Mouse (Mus musculus): ENCODE results near the gene Macrod1. TPM values are rescaled to one million over a fixed set of nuclear protein-coding genes. Genes with fewer than 3 reads are reported as not detected.

The Macrod1 gene
- polyA plus RNA-seq, 1 experiment from 2014 or later, result 5.3 TPM

Other genes starting within 250 kb of the Macrod1 start
- gene Rps6ka4, start 216.2 kb upstream of the Macrod1 start, polyA plus RNA-seq (2016; fragmentation: Nextera tagmentation; extraction: Ambion mirVana), result 6.2 and 8.2 TPM in 2 replicates
- gene Ccdc88b, start 198.6 kb upstream of the Macrod1 start, polyA plus RNA-seq (2016; fragmentation: Nextera tagmentation; extraction: Ambion mirVana), result 0.43 and 1.1 TPM in 2 replicates
- 137 and 138 TPM in 2 replicates for gene Trmt112, start 147.1 kb upstream of the Macrod1 start, polyA plus RNA-seq (2016; fragmentation: Nextera tagmentation; extraction: Ambion mirVana)
- gene Prdx5, start 146.7 kb upstream of the Macrod1 start, polyA plus RNA-seq (2016; fragmentation: Nextera tagmentation; extraction: Ambion mirVana), result 148 and 160 TPM in 2 replicates
- 11.4 and 13.0 TPM in 2 replicates for gene Esrra, start 135.0 kb upstream of the Macrod1 start, polyA plus RNA-seq (2016; fragmentation: Nextera tagmentation; extraction: Ambion mirVana)
- 0.27 TPM in 1 of 2 replicates, not detected in the other for gene Catsperz, start 131.4 kb upstream of the Macrod1 start, polyA plus RNA-seq (2016; fragmentation: Nextera tagmentation; extraction: Ambion mirVana)
- 0.21 TPM in 1 of 2 replicates, not detected in the other for gene Kcnk4, start 122.3 kb upstream of the Macrod1 start, polyA plus RNA-seq (2016; fragmentation: Nextera tagmentation; extraction: Ambion mirVana)
- gene Bad, start 114.9 kb upstream of the Macrod1 start, polyA plus RNA-seq (2016; fragmentation: Nextera tagmentation; extraction: Ambion mirVana), result 62.4 and 65.3 TPM in 2 replicates
- gene Gpr137, start 114.3 kb upstream of the Macrod1 start, polyA plus RNA-seq (2016; fragmentation: Nextera tagmentation; extraction: Ambion mirVana), result 30.9 and 33.1 TPM in 2 replicates
- gene Ppp1r14b, start 81.8 kb upstream of the Macrod1 start, polyA plus RNA-seq (2016; fragmentation: Nextera tagmentation; extraction: Ambion mirVana), result 237 and 333 TPM in 2 replicates
- gene Plcb3, start 80.3 kb upstream of the Macrod1 start, polyA plus RNA-seq (2016; fragmentation: Nextera tagmentation; extraction: Ambion mirVana), result 22.4 and 24.3 TPM in 2 replicates
- 76.9 and 79.8 TPM in 2 replicates for gene Fkbp2, start 76.3 kb upstream of the Macrod1 start, polyA plus RNA-seq (2016; fragmentation: Nextera tagmentation; extraction: Ambion mirVana)
- 40.0 and 42.1 TPM in 2 replicates for gene Vegfb, start 69.2 kb upstream of the Macrod1 start, polyA plus RNA-seq (2016; fragmentation: Nextera tagmentation; extraction: Ambion mirVana)
- 15.0 and 18.8 TPM in 2 replicates for gene Dnajc4, start 64.2 kb upstream of the Macrod1 start, polyA plus RNA-seq (2016; fragmentation: Nextera tagmentation; extraction: Ambion mirVana)
- gene Nudt22, start 60.7 kb upstream of the Macrod1 start, polyA plus RNA-seq (2016; fragmentation: Nextera tagmentation; extraction: Ambion mirVana), result 13.6 and 16.2 TPM in 2 replicates
- 11.9 and 13.8 TPM in 2 replicates for gene Trpt1, start 60.7 kb upstream of the Macrod1 start, polyA plus RNA-seq (2016; fragmentation: Nextera tagmentation; extraction: Ambion mirVana)
- gene Fermt3, start 37.3 kb upstream of the Macrod1 start, polyA plus RNA-seq (2016; fragmentation: Nextera tagmentation; extraction: Ambion mirVana), result 4.7 and 5.1 TPM in 2 replicates
- gene Stip1, start 16.8 kb upstream of the Macrod1 start, polyA plus RNA-seq (2016; fragmentation: Nextera tagmentation; extraction: Ambion mirVana), result 324 and 357 TPM in 2 replicates
- gene Flrt1, start 48.9 kb downstream of the Macrod1 start, polyA plus RNA-seq (2016; fragmentation: Nextera tagmentation; extraction: Ambion mirVana), result 7.3 and 8.0 TPM in 2 replicates
- 220 and 238 TPM in 2 replicates for gene Otub1, start 149.5 kb downstream of the Macrod1 start, polyA plus RNA-seq (2016; fragmentation: Nextera tagmentation; extraction: Ambion mirVana)
- gene Cox8a, start 160.8 kb downstream of the Macrod1 start, polyA plus RNA-seq (2016; fragmentation: Nextera tagmentation; extraction: Ambion mirVana), result 781 and 789 TPM in 2 replicates
- gene Naa40, start 184.4 kb downstream of the Macrod1 start, polyA plus RNA-seq (2016; fragmentation: Nextera tagmentation; extraction: Ambion mirVana), result 90.0 and 92.2 TPM in 2 replicates
- 88.6 and 89.4 TPM in 2 replicates for gene Rcor2, start 210.5 kb downstream of the Macrod1 start, polyA plus RNA-seq (2016; fragmentation: Nextera tagmentation; extraction: Ambion mirVana)